Mouse (Mus musculus) layer of hippocampus, adult 8-10 months (tissue): ENCODE results near the gene Zeb2. TPM values are rescaled to one million over a fixed set of nuclear protein-coding genes. Genes with fewer than 3 reads are reported as not detected.

Experiments
- DNase-seq, 2 experiments: peaks; one replicate each; pipeline ENCODE4 v3.0.0; 2022; ENCODE audit warnings: low spot score in 2 of 2
- total RNA-seq, 4 experiments: library from RNA; stranded (reverse); gene quantifications; 2 replicates each; pipeline ENCODE4 v1.2.4; 2022

Zeb2 gene
- 100 to 1,000 TPM; 346 to 374 (median 360) TPM for total RNA-seq

- DNase-seq, result no peak
These were observed at the start of gene Zeb2 for GRCm38 (mm10) chr2:45117087-45117561. Gene Zeb2, minus strand, starts transcription at chr2:45117395.

GRCm38 (mm10) chr2:45158785-45159184, 41.6 kb upstream of the Zeb2 start:
- DNase-seq, result no peak

GRCm38 (mm10) chr2:45158351-45158782, 41.2 kb upstream of the Zeb2 start:
- DNase-seq, result no peak

- DNase-seq, result no peak
These were observed 36.1 kb upstream of the Zeb2 start for GRCm38 (mm10) chr2:45153315-45153714.

GRCm38 (mm10) chr2:45143162-45143561, 26.0 kb upstream of the Zeb2 start:
- no peak for DNase-seq

GRCm38 (mm10) chr2:45138906-45139305, 21.7 kb upstream of the Zeb2 start:
- no peak for DNase-seq

GRCm38 (mm10) chr2:45136783-45137182, 19.6 kb upstream of the Zeb2 start:
- no peak for DNase-seq

- no peak for DNase-seq
These were observed 16.0 kb upstream of the Zeb2 start for GRCm38 (mm10) chr2:45133225-45133624.

GRCm38 (mm10) chr2:45130461-45131156, 13.4 kb upstream of the Zeb2 start:
- no peak for DNase-seq

GRCm38 (mm10) chr2:45129556-45129955, 12.4 kb upstream of the Zeb2 start:
- DNase-seq, result no peak

- no peak for DNase-seq
These were observed 11.5 kb upstream of the Zeb2 start for GRCm38 (mm10) chr2:45128696-45129095.

GRCm38 (mm10) chr2:45126401-45126800, 9.2 kb upstream of the Zeb2 start:
- no peak for DNase-seq

GRCm38 (mm10) chr2:45125181-45125580, 8.0 kb upstream of the Zeb2 start:
- no peak for DNase-seq

- DNase-seq, result no peak
These were observed 6.3 kb upstream of the Zeb2 start for GRCm38 (mm10) chr2:45123490-45123889.

GRCm38 (mm10) chr2:45118121-45118520, 926 bp upstream of the Zeb2 start:
- DNase-seq, result no peak

GRCm38 (mm10) chr2:45117592-45117991, 397 bp upstream of the Zeb2 start:
- DNase-seq, result no peak

- no peak for DNase-seq
These were observed 617 bp downstream of the Zeb2 start for GRCm38 (mm10) chr2:45116531-45117024.

- DNase-seq, result no peak
These were observed 1.3 kb downstream of the Zeb2 start for GRCm38 (mm10) chr2:45115720-45116495.

GRCm38 (mm10) chr2:45115211-45115610, 2.0 kb downstream of the Zeb2 start:
- no peak for DNase-seq

- no peak for DNase-seq
These were observed 2.6 kb downstream of the Zeb2 start for GRCm38 (mm10) chr2:45114596-45114995.

GRCm38 (mm10) chr2:45113912-45114311, 3.3 kb downstream of the Zeb2 start:
- DNase-seq, result no peak

GRCm38 (mm10) chr2:45112891-45113683, 4.1 kb downstream of the Zeb2 start:
- no peak for DNase-seq
